8 mouse cellular contexts compared by ENCODE assay signal in the genomic region with DNA sequence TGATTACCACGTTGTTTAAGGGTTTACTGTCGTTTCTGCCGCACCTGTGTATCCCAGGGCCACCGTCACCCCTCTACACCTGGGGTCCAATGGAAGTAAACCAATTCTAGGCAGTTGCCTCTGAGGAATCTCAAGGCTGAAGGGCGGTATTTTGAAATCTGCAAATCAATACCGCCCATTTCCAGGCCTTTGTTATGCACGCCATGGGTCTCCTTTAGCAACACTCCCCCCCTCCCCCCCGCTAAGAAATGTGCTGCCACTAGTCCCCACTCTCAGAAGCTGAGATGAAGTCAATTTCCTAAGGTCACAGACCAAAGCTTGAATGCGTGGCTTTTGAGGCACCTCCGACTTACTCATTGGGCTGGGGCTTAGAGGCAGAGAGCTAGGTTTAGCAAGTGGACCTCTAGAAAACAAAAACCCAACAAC. TPM values are rescaled to one million over a fixed set of nuclear protein-coding genes. Genes with fewer than 3 reads are reported as not detected.
DNase-seq lines count a peak whose midpoint lies in the region; ATAC-seq lines count a peak whose summit lies in the region.

No protein-coding gene starts in this region.

- peak; percentile 66 for DNase-seq in forebrain, embryonic 10.5 days (ENCODE audit: extremely low spot score, low spot score)
- no peak for DNase-seq in limb, embryonic 11.5 days (ENCODE audit: low spot score)
- no peak for DNase-seq in layer of hippocampus, adult 11-12 months (ENCODE audit: low spot score)
- DNase-seq in natural killer cell, adult 2 months (ENCODE audit: low spot score in 2 of 2), result no peak

- under 1% methylated on average over 10 of the region's 10 CpGs for WGBS in forebrain, embryonic 10.5 days
- 4% methylated on average over 10 of the region's 10 CpGs for WGBS in limb, embryonic 11.5 days
- under 1% methylated on average over 10 of the region's 10 CpGs for WGBS in midbrain, embryonic 16.5 days

- peak overlapping the region; percentile 61 for H3K4me2 ChIP-seq in limb, embryonic 11.5 days (ENCODE audit: low read depth, severe bottlenecking)
- H3K4me2 ChIP-seq in midbrain, embryonic 16.5 days (ENCODE audit: low read length), result peak overlapping the region; percentile 84

- H3K27ac ChIP-seq in forebrain, embryonic 10.5 days, result peak overlapping the region; percentile 98
- H3K27ac ChIP-seq in limb, embryonic 11.5 days (replicated peaks; ENCODE audit: low read depth, low read length), result peak overlapping the region; percentile 45; the same call in 1 of the 2 replicates
- peak overlapping the region; percentile 81; the same call in 1 of the 2 replicates for H3K27ac ChIP-seq in midbrain, embryonic 16.5 days (ENCODE audit: low read length)

- peaks cover 33% of the 10 kb centered on the region for H3K36me3 ChIP-seq in erythroblast, embryonic 14.5 days (ENCODE audit: control insufficient read depth)
- peaks cover 31% of the 10 kb centered on the region for H3K36me3 ChIP-seq in forebrain, embryonic 10.5 days (replicated peaks)
- H3K36me3 ChIP-seq in limb, embryonic 11.5 days (ENCODE audit: control insufficient read depth, insufficient read depth, low read length), result peaks cover 10% of the 10 kb centered on the region; the same call in 1 of the 2 replicates
- H3K36me3 ChIP-seq in midbrain, embryonic 16.5 days (ENCODE audit: control insufficient read depth, insufficient read depth, low read length), result no peaks in the 10 kb centered on the region

- peak overlapping the region; percentile 86 for H3K4me3 ChIP-seq in erythroblast, embryonic 14.5 days (replicated peaks)
- peak overlapping the region; percentile 98 for H3K4me3 ChIP-seq in forebrain, embryonic 10.5 days
- H3K4me3 ChIP-seq in limb, embryonic 11.5 days (ENCODE audit: low read depth, low read length), result peak overlapping the region; percentile 86
- peak overlapping the region; percentile 99 for H3K4me3 ChIP-seq in midbrain, embryonic 16.5 days (ENCODE audit: low read depth, low read length)

- peaks cover 21% of the 10 kb centered on the region for H3K4me1 ChIP-seq in erythroblast, embryonic 14.5 days (ENCODE audit: control insufficient read depth)
- peaks cover 26% of the 10 kb centered on the region for H3K4me1 ChIP-seq in forebrain, embryonic 10.5 days
- 0 out of 2 replicates have a peak, but pooled peaks cover 3% of the 10 kb centered on the region for H3K4me1 ChIP-seq in limb, embryonic 11.5 days (ENCODE audit: control insufficient read depth, insufficient read depth, low read length)
- peaks cover 14% of the 10 kb centered on the region for H3K4me1 ChIP-seq in midbrain, embryonic 16.5 days (ENCODE audit: control insufficient read depth, insufficient read depth, low read length)

- ATAC-seq in erythroblast, adult 5-6 weeks (replicated peaks; ENCODE audit: low FRiP score, poor library complexity, severe bottlenecking), result no peak
- peak; percentile 17 for ATAC-seq in CD4-positive, CD25-positive, alpha-beta regulatory T cell, adult 4 months
- peak; percentile 45 for ATAC-seq in limb, embryonic 11.5 days (ENCODE audit: insufficient number of reproducible peaks, low FRiP score, low TSS enrichment, low read depth)
- peak; percentile 46 for ATAC-seq in midbrain, embryonic 16.5 days

- peak overlapping the region; percentile 97 for H3K9ac ChIP-seq in limb, embryonic 11.5 days (ENCODE audit: low read length)
- H3K9ac ChIP-seq in midbrain, embryonic 16.5 days (ENCODE audit: low read depth, low read length), result peak overlapping the region; percentile 88

- H3K9me3 ChIP-seq in erythroblast, embryonic 14.5 days (ENCODE audit: control insufficient read depth, low read length), result no peaks in the 10 kb centered on the region
- no peaks in the 10 kb centered on the region for H3K9me3 ChIP-seq in forebrain, embryonic 10.5 days
- no peaks in the 10 kb centered on the region for H3K9me3 ChIP-seq in limb, embryonic 11.5 days (ENCODE audit: control insufficient read depth, low read length)
- no peaks in the 10 kb centered on the region for H3K9me3 ChIP-seq in midbrain, embryonic 16.5 days (replicated peaks; ENCODE audit: control insufficient read depth, low read length, poor library complexity, severe bottlenecking)

- peaks cover 8% of the 10 kb centered on the region for H3K27me3 ChIP-seq in erythroblast, embryonic 14.5 days (ENCODE audit: control insufficient read depth)
- no peaks in the 10 kb centered on the region for H3K27me3 ChIP-seq in forebrain, embryonic 10.5 days (ENCODE audit: poor library complexity, severe bottlenecking)
- H3K27me3 ChIP-seq in limb, embryonic 11.5 days (ENCODE audit: control insufficient read depth, insufficient read depth, low read length), result no peaks in the 10 kb centered on the region
- no peaks in the 10 kb centered on the region for H3K27me3 ChIP-seq in midbrain, embryonic 16.5 days (ENCODE audit: control insufficient read depth, insufficient read depth, low read depth, low read length)

RNA-seq across cellular contexts. Expression of a gene that starts 0.6 kb away (rescaled TPM):
- polyA plus RNA-seq in erythroblast, embryonic 14.5 days (2012), result 0.83 and 1.2 TPM in 2 replicates
- total RNA-seq in erythroblast, adult 5-6 weeks (2015; ENCODE audit: low replicate concordance), result 25.3 and 42.1 TPM in 2 replicates
- 35.0 and 53.4 TPM in 2 replicates for total RNA-seq in erythroblast, adult 5-6 weeks (2017; ENCODE audit: low replicate concordance)
- polyA plus RNA-seq in CD4-positive, CD25-positive, alpha-beta regulatory T cell, adult 4 months (2017; shearing (Covaris generic)), result 10 to 100 TPM; 26.0 to 31.3 TPM
- polyA plus RNA-seq in forebrain, embryonic 10.5 days (2016; fragmentation: Nextera tagmentation; extraction: Ambion mirVana), result 37.4 and 38.4 TPM in 2 replicates
- 60.0 and 65.2 TPM in 2 replicates for polyA plus RNA-seq in limb, embryonic 11.5 days (2014; fragmentation: Nextera tagmentation; extraction: Ambion mirVana)
- 18.2 and 19.3 TPM in 2 replicates for polyA plus RNA-seq in midbrain, embryonic 16.5 days (2015; fragmentation: Nextera tagmentation; extraction: Ambion mirVana)

RNA-seq across cellular contexts. Expression of a gene that starts 34.3 kb away (rescaled TPM):
- not detected in 2 replicates for polyA plus RNA-seq in erythroblast, embryonic 14.5 days (2012)
- total RNA-seq in erythroblast, adult 5-6 weeks (2015; ENCODE audit: low replicate concordance), result not detected in 2 replicates
- 1.1 TPM in 1 of 2 replicates, not detected in the other for total RNA-seq in erythroblast, adult 5-6 weeks (2017; ENCODE audit: low replicate concordance)
- polyA plus RNA-seq in CD4-positive, CD25-positive, alpha-beta regulatory T cell, adult 4 months (2017; shearing (Covaris generic)), result not detected
- 31.5 and 33.2 TPM in 2 replicates for polyA plus RNA-seq in forebrain, embryonic 10.5 days (2016; fragmentation: Nextera tagmentation; extraction: Ambion mirVana)
- polyA plus RNA-seq in limb, embryonic 11.5 days (2014; fragmentation: Nextera tagmentation; extraction: Ambion mirVana), result 46.3 and 46.9 TPM in 2 replicates
- 2.8 and 3.8 TPM in 2 replicates for polyA plus RNA-seq in midbrain, embryonic 16.5 days (2015; fragmentation: Nextera tagmentation; extraction: Ambion mirVana)

Comparison
In these comparisons a context has a peak if more than half of its experiments do, and no peak if none do; other contexts are left out.
1. H3K27ac ChIP-seq: peak in every context shown above with its lines; median percentile 98 in forebrain, embryonic 10.5 days; 81 in midbrain, embryonic 16.5 days; 45 in limb, embryonic 11.5 days.